Mouse (Mus musculus) neural tube, embryonic 11.5 days (tissue): ENCODE data around the gene Nek9. TPM values are rescaled to one million over a fixed set of nuclear protein-coding genes. Genes with fewer than 3 reads are reported as not detected.
A peak's percentile ranks its signal among the peaks of the same experiment; 100 is the strongest.

Experiments
- ATAC-seq: fragments of 200-750 bp; cut with Nextera tagmentation; 2 replicates; pipeline ENCODE4 v1.8.0; 2017; ENCODE audit warnings: moderate number of reproducible peaks, mild to moderate bottlenecking, moderate TSS enrichment, moderate library complexity; ENCODE audit not compliant: insufficient read depth, low FRiP score, low TSS enrichment
- DNase-seq: peaks from one replicate; pipeline ENCODE4 v3.0.0-alpha.2; 2015; ENCODE audit warnings: low spot score
- H3K27ac ChIP-seq: fragments of 300-500 bp; sonication (generic); 2 replicates; pipeline ENCODE4 v1.5.1; 2014; ENCODE audit warnings: low read depth, mild to moderate bottlenecking, low read length
- H3K27me3 ChIP-seq: fragments of 300-500 bp; sonication (generic); 2 replicates; pipeline ENCODE4 v1.6.1; 2014; ENCODE audit warnings: mild to moderate bottlenecking, low read length, mixed read lengths; ENCODE audit not compliant: control insufficient read depth, insufficient read depth
- H3K36me3 ChIP-seq: fragments of 300-500 bp; sonication (generic); 2 replicates; pipeline ENCODE4 v1.6.1; 2014; ENCODE audit warnings: mild to moderate bottlenecking, low read length, moderate library complexity, mixed read lengths; ENCODE audit not compliant: control insufficient read depth, insufficient read depth
- H3K4me1 ChIP-seq: fragments of 300-500 bp; sonication (generic); 2 replicates; pipeline ENCODE4 v1.6.1; 2014; ENCODE audit warnings: low read length, mixed read lengths; ENCODE audit not compliant: control insufficient read depth, insufficient read depth
- H3K4me2 ChIP-seq: fragments of 300-500 bp; sonication (generic); 2 replicates; pipeline ENCODE4 v1.6.1; 2014; ENCODE audit warnings: low read depth, mild to moderate bottlenecking, moderate library complexity
- H3K4me3 ChIP-seq: fragments of 300-500 bp; sonication (generic); 2 replicates; pipeline ENCODE4 v1.5.1; 2014; ENCODE audit warnings: low read depth, low read length
- H3K9ac ChIP-seq: fragments of 300-500 bp; sonication (generic); 2 replicates; pipeline ENCODE4 v1.6.1; 2014; ENCODE audit warnings: mild to moderate bottlenecking, low read length
- H3K9me3 ChIP-seq: fragments of 300-500 bp; sonication (generic); 2 replicates; pipeline ENCODE4 v1.6.1; 2016; ENCODE audit warnings: low read length; ENCODE audit not compliant: control insufficient read depth
- WGBS: fragments of 180-500 bp; shearing (Covaris S2); extraction: QIAGEN DNeasy Blood & Tissue Kit; methylation state at CpG from one replicate; pipeline ENCODE4 v1.1.7; 2014; 5-methylcytosine and 5-hydroxymethylcytosine counted together
- polyA plus RNA-seq: library from polyadenylated mRNA; unstranded; fragments of >200 nt; fragmentation: Nextera tagmentation; extraction: Ambion mirVana; gene quantifications from 2 replicates; pipeline ENCODE4 v1.2.1, GENCODE M21; 2014

Gene Nek9
- polyA plus RNA-seq, 1 experiment from 2014 or later: 15.3 TPM

- ATAC-seq: no peak
- H3K27ac ChIP-seq: peak overlapping the region; percentile 49
- H3K9ac ChIP-seq: peak overlapping the region; percentile 62
- no peaks in the 10 kb centered on the region for H3K4me1 ChIP-seq
- 47% methylated on average over 3 of the region's 3 CpGs for WGBS
- peak overlapping the region; percentile 48 for H3K4me2 ChIP-seq
- DNase-seq: no peak
- H3K36me3 ChIP-seq: no peaks in the 10 kb centered on the region
- H3K27me3 ChIP-seq: no peaks in the 10 kb centered on the region
- no peaks in the 10 kb centered on the region for H3K9me3 ChIP-seq
- peak overlapping the region; percentile 40 for H3K4me3 ChIP-seq
Measured at GRCm38 (mm10) chr12:85269821-85270220, 69.3 kb downstream of the Nek9 start.

DNA sequence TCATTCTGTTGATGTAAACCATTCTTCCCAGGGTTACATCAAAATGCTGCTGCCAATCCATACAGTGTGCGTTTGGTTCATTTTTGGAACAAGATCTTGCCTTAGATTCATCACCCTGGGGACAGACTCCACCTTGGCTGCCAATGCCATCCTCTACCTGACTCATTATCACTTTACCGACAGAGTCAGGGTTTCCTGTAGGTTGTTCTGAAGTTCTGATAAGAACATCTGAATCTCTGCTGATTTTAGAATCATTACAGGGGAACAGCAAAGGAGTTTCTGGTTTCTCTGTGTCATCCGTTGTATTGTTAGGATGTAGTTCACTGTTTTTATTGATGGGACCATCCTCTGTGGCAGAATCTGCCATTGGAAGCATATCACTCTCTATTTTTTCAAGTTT is 72.9 kb downstream of the Nek9 start:
- ATAC-seq (no peak), DNase-seq (no peak)
- Histone ChIP-seq H3K4me3 (no peak overlapping the region), H3K27ac (no peak overlapping the region), H3K4me1 (peaks cover 2% of the 10 kb centered on the region; the same call in 1 of the 2 replicates), H3K4me2 (no peak overlapping the region), H3K27me3 (no peaks in the 10 kb centered on the region), H3K9ac (no peak overlapping the region), H3K36me3 (no peaks in the 10 kb centered on the region), H3K9me3 (no peaks in the 10 kb centered on the region)
- WGBS: 94% methylated on average over 3 of the region's 3 CpGs

DNA sequence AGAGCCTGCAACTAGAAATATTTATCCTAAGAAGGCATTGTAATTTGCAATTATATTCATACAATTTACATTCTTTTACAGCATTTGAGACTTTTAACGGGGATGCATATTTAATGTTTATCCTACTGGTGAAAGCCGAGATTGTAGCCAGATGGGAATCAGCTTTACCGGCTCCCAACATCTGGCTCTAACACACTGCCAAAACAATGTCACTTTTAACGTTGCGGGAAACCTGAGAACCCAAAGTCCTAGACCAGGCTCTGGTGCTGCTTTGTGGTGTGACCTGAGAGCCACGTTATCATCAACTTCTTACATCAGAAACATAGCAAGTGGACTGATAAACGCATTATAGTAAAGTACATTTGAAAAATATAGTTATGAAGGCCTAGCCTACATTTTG is 74.2 kb downstream of the Nek9 start:
- 57% methylated on average over 7 of the region's 7 CpGs for WGBS

GRCm38 (mm10) chr12:85264531-85264930 is 74.6 kb downstream of the Nek9 start:
- 75% methylated on average over 8 of the region's 8 CpGs for WGBS
- H3K36me3 ChIP-seq: no peaks in the 10 kb centered on the region
- DNase-seq (no peak), ATAC-seq (no peak)
- H3K9me3 ChIP-seq: no peaks in the 10 kb centered on the region
- H3K27me3 ChIP-seq: no peaks in the 10 kb centered on the region
- H3K4me1 ChIP-seq: peaks cover 2% of the 10 kb centered on the region; the same call in 1 of the 2 replicates
- H3K9ac ChIP-seq: no peak overlapping the region
- H3K4me3 ChIP-seq: no peak overlapping the region
- no peak overlapping the region for H3K4me2 ChIP-seq
- no peak overlapping the region for H3K27ac ChIP-seq

More for the DNA sequence above, 74.2 kb downstream of the Nek9 start:
- no peak overlapping the region for H3K9ac ChIP-seq
- no peaks in the 10 kb centered on the region for H3K27me3 ChIP-seq
- peaks cover 2% of the 10 kb centered on the region; the same call in 1 of the 2 replicates for H3K4me1 ChIP-seq
- no peak overlapping the region for H3K4me2 ChIP-seq
- H3K36me3 ChIP-seq: no peaks in the 10 kb centered on the region
- DNase-seq (no peak), ATAC-seq (no peak)
- no peak overlapping the region for H3K27ac ChIP-seq
- no peaks in the 10 kb centered on the region for H3K9me3 ChIP-seq
- no peak overlapping the region for H3K4me3 ChIP-seq

DNA sequence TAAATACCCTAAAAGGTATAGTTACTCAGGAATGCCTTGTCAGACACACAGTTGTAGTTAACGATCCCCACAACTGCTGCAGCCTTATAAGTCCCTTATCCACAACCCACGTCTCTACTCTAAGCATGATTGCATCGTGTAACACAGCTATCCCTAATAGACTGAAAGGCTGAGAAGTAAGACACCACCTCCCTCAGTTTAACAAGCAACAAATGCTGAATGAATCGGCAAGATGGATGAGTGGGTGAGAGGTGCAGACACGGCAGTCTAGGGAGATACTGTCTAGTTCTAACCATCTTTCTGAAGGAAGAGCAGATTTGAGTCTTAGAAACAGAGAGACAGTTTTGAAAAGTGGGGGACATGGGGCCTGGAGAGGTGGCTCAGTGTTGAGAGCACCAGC is 76.0 kb downstream of the Nek9 start:
- 72% methylated on average over 5 of the region's 5 CpGs for WGBS

DNA sequence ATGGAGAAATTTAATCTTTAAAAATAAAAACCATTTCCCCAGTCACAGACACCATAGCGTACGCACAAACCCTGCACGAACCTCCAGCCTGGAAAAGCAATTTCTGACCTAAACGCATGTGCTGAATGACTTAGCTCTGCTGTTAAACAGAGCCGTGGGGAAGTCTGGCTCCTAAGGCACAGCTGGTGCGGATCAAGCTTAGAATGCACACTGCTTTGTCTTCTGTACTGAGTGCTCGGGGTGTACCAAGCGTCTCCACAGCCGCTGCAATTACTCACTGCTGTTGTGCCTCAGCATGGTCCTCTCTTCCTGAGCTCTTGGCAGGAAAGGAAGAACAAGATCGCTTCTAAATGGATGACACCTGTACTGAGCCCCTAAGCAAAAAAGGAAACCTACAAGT is 76.7 kb downstream of the Nek9 start:
- H3K9ac ChIP-seq: no peak overlapping the region
- peak; percentile 67 for DNase-seq
- H3K4me1 ChIP-seq: peaks cover 2% of the 10 kb centered on the region; the same call in 1 of the 2 replicates
- no peak overlapping the region for H3K4me3 ChIP-seq
- WGBS: 43% methylated on average over 10 of the region's 10 CpGs
- H3K9me3 ChIP-seq: no peaks in the 10 kb centered on the region
- ATAC-seq: no peak
- H3K4me2 ChIP-seq: no peak overlapping the region
- H3K27me3 ChIP-seq: no peaks in the 10 kb centered on the region
- H3K27ac ChIP-seq: no peak overlapping the region
- H3K36me3 ChIP-seq: no peaks in the 10 kb centered on the region

More for the DNA sequence above, 76.0 kb downstream of the Nek9 start:
- DNase-seq: no peak
- H3K9ac ChIP-seq: no peak overlapping the region
- no peak overlapping the region for H3K4me3 ChIP-seq
- no peaks in the 10 kb centered on the region for H3K36me3 ChIP-seq
- H3K27ac ChIP-seq: no peak overlapping the region
- no peaks in the 10 kb centered on the region for H3K9me3 ChIP-seq
- no peak for ATAC-seq
- H3K4me1 ChIP-seq: peaks cover 2% of the 10 kb centered on the region; the same call in 1 of the 2 replicates
- H3K4me2 ChIP-seq: no peak overlapping the region
- no peaks in the 10 kb centered on the region for H3K27me3 ChIP-seq

GRCm38 (mm10) chr12:85257008-85257639 is 82.0 kb downstream of the Nek9 start:
- no peaks in the 10 kb centered on the region for H3K9me3 ChIP-seq
- H3K27ac ChIP-seq: no peak overlapping the region
- no peak overlapping the region for H3K9ac ChIP-seq
- no peaks in the 10 kb centered on the region for H3K27me3 ChIP-seq
- ATAC-seq (no peak), DNase-seq (no peak)
- H3K36me3 ChIP-seq: no peaks in the 10 kb centered on the region
- WGBS: 84% methylated on average over 7 of the region's 7 CpGs
- no peak overlapping the region for H3K4me3 ChIP-seq
- H3K4me1 ChIP-seq: no peaks in the 10 kb centered on the region
- H3K4me2 ChIP-seq: no peak overlapping the region

GRCm38 (mm10) chr12:85256074-85256751 is 82.9 kb downstream of the Nek9 start:
- H3K4me2 ChIP-seq: no peak overlapping the region
- no peaks in the 10 kb centered on the region for H3K27me3 ChIP-seq
- H3K36me3 ChIP-seq: no peaks in the 10 kb centered on the region
- H3K4me3 ChIP-seq: no peak overlapping the region
- no peaks in the 10 kb centered on the region for H3K4me1 ChIP-seq
- DNase-seq (no peak), ATAC-seq (no peak)
- no peaks in the 10 kb centered on the region for H3K9me3 ChIP-seq
- H3K27ac ChIP-seq: no peak overlapping the region
- H3K9ac ChIP-seq: no peak overlapping the region
- 61% methylated on average over 7 of the region's 7 CpGs for WGBS

DNA sequence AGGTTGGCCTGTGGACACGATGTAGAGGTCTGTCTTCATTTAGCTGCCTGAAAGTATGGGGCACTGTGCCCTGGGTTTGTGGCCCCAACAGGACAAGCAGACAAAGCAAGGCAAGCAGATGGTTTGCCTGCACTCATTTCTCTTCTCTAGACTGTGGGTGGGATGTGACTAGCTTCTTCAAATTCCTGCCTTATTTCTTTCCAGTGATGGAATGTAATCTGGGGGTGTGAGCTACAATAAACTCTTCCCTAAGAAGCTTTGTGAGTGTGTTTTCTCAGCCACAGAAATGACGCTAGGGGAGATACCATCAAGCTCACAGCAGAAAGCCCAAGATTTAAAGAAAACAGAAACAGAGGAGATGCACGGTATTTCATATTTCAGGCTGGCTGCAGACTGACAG is 87.1 kb downstream of the Nek9 start:
- 81% methylated on average over 3 of the region's 3 CpGs for WGBS
- no peak for DNase-seq
- no peaks in the 10 kb centered on the region for H3K4me1 ChIP-seq
- ATAC-seq: no peak
- no peaks in the 10 kb centered on the region for H3K27me3 ChIP-seq
- no peak overlapping the region for H3K27ac ChIP-seq
- H3K36me3 ChIP-seq: no peaks in the 10 kb centered on the region
- no peak overlapping the region for H3K4me3 ChIP-seq
- H3K9ac ChIP-seq: no peak overlapping the region
- no peaks in the 10 kb centered on the region for H3K9me3 ChIP-seq
- H3K4me2 ChIP-seq: no peak overlapping the region
